Mouse (Mus musculus) kidney, postnatal 36 days (tissue): ENCODE measurements around the gene Ebpl.
A peak's percentile ranks its signal among the peaks of the same experiment; 100 is the strongest.

Experiments
- DNase-seq, 2 experiments: peaks; one replicate each; pipeline ENCODE4 v3.0.0; 2021 to 2022; ENCODE audit warnings: mixed read lengths in 2 of 2

The Ebpl gene

DNA sequence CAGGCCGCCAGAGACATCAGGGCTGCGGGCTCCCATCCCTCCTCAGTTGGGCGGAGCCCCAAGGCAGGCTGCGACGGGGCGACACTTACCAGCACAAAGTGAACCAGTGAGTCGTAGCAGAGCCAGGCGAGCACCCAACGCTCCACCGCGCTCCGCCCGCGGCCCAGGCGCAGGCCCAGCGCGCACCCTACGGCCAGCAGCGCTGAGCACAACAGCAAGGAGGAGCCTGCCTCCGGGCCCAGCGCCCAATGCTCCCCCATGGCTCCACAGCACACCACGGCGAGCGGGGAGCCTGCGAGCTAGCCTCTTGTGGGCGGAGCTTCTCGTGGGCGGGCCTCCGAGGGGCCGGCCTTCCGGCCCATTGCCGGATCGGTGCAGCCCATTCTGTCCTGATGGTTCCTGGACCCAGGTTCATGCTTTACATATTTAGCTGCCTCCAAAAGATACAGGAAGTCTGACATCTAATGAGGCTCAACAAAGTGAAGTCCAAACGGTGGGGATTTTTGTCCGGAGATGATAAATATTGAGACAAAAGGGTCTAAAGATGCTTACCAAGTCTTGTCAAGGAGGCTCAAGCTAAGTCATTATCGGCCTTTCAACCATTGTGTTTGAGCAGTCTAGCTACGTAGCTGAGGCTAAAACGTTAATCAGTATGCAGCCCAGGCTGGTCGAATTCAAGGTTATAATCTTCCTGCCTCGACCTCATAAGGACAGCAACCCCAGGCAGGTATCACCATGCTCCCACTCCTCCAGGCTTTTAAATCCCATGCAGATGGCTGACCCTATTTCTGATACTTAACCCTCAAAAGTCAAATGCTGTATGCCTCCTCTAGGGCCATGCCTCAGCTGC lies at the start of gene Ebpl:
Gene Ebpl, minus strand, starts transcription at position 309 of the 850 bp plus-strand sequence.
- peak; percentile 94 to 97 for DNase-seq

DNA sequence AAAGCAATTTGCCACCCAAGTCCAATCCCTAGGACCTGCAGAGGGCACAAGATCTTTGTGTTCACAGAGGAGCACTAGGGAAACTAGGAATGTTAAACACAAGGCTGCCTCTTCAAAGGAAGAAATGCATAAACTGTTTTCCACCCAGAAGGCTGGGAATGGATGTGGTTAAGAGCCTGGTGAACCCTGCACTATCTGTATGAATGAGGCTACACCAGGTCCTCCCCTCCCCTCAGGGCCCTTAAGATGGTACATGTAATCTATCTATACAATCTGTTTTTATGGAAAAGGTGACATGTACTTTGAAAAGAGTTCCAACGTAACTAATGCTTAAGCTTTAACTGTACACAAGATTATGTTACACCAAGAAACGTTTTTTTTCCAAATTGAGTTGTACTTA lies 49.8 kb upstream of the Ebpl start:
- DNase-seq: no peak

DNA sequence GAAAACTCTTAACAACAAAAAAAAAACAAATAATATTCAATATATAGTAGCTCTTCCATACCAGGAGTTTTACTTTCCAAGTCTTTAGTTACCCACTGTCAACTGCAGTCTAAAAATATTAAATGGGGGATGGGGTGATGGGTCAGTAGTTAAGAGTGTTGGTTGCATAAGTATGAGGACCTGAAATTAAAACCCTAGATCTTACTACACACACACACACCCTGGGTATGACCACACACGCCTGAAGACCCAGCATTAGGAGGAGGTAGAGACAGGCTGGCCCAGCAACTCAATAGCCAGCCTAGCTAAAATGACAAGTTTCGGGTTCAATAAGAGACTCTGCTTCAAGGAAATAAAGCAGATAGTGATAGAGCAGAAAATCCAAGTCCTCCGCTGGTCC lies 46.8 kb upstream of the Ebpl start:
- no peak for DNase-seq

GRCm38 (mm10) chr14:61405761-61406160 lies 45.5 kb upstream of the Ebpl start:
- no peak for DNase-seq

DNA sequence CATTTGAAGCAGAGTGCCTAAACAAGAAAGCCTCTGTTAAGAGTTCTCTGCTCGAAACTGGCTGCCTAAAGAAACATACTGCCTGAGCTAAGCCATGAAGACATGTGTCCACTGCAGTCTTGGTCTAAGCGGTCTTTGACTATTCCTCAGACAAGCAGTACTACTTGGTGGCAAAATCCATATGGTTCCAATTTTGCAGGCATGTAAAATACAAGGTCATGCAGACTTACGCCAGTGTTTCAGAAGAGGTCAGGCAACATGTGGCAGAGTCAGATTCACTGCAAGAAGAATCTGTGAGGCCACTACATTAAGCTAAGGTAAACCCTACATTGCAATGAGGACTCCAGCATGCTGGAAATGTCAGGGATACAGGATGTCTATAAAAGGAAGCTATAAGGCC lies 44.7 kb upstream of the Ebpl start:
- no peak for DNase-seq

- no peak for DNase-seq
Measured at GRCm38 (mm10) chr14:61394745-61395144, 34.5 kb upstream of the Ebpl start.

DNA sequence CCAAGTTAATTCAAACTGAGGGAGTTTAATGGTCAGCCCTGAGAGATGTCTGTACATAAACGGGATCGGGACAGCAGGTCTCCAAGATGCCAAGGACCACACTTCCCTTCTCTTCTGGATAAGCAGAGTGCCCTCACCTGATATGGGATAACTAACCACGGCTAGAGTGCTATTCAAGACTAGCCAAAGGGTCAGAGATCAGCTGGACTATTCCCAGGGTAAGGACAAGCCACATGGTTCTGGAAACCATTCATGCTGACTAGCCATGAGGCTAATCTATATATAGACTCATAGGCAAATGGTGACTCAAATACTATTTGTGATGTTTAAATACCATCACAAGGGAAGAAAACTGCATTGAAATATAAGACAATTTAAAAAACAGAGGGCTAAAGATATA lies 30.3 kb upstream of the Ebpl start:
- DNase-seq: no peak

GRCm38 (mm10) chr14:61367290-61367689 lies 7.1 kb upstream of the Ebpl start:
- DNase-seq: no peak

DNA sequence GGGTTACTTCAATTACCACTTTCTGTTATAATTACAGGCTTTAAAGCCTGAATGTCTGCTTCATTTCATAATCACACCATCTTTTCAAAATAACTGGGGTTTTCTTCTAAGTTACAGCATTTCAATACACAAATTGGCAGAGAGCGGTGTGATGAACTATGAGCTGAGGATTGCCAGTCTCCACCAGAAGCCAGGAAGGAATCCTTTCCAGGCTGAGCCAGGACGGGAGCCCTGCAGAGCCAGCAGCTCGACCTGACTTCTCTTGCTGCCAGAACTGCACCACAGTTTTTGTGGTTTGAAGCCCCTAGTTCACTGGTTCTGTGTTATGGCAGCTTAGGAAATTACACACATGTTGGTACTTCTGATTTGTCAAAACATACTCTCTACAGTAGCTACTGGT lies 4.4 kb upstream of the Ebpl start:
- DNase-seq: no peak

GRCm38 (mm10) chr14:61363734-61364133 lies 3.5 kb upstream of the Ebpl start:
- no peak for DNase-seq

DNA sequence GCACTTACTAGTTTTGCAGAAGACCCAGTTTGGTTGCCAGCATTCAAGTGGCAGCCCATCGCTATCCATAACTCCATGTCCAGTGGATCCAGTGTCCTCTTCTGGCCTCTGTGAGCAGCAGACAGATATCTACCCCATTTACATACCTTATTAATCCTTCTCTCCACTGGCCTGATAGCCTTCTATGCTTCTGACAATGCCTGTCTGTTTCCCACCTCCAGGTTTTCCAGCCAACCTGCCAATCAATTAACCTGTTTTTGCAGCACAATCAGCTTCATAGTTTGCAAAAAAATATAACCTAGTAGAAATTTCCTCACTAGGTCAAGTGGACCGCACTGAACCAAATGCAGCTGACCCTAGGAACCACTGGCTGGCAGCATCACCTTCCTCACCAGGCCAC lies 2.0 kb upstream of the Ebpl start:
- no peak for DNase-seq

DNA sequence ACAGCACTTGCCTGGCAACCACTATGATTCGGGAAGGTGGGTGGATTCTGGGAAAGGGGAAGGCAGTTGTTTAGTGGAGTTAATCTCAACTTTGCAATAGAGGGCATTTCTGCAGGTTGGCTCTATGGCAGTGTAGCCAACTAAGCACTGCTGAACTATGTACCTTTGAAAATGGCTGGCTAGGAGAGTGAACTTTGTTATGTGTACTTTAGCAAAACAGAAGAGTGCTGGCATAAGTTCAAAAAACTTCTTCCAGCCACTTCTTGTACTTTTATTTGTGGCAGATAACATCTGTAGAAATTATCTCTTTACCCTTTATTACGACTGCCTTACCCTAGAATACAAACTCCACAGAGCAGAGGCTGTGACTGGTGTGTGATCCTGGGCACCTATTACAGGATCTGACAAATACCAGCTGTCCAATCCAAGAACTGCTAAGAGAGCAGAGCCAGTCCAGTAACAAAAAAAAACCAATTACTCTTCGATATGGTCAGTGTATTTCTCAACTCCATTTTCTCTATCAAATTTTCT lies 807 bp upstream of the Ebpl start:
- DNase-seq: peak; percentile 20 to 32

DNA sequence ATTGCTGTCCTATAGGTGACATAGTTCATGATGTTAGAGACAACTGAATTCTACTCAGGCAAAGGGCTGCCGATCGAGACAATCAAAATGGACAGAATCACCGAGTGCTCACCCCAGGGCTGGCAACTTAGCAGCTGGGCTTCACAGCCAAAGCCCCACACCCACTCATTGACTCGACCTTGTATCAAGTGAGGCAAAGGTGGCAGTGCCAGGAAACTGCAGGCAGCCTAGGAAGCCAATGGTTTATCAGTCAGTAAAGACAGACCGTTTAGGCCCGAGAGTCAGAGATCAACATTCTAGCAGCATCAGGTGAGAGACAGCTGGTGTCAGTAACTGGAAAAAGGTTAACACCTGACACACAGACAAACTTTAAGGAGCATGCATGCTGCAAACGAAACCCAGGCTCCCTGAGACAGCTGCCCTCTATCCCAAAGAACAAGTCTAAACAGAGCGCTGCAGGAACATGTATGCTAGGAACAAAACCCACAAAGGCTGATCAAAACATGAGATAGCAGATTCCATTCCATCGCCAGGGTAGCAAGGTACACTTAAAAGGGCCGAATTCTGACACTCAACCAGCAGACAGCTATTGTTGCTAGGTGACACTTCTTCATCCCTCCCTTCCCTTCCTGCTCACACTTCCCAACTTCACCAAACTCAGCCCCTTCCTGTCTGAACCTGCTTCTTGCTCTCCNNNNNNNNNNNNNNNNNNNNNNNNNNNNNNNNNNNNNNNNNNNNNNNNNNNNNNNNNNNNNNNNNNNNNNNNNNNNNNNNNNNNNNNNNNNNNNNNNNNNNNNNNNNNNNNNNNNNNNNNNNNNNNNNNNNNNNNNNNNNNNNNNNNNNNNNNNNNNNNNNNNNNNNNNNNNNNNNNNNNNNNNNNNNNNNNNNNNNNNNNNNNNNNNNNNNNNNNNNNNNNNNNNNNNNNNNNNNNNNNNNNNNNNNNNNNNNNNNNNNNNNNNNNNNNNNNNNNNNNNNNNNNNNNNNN lies 5.7 kb downstream of the Ebpl start:
- no peak for DNase-seq

GRCm38 (mm10) chr14:61350808-61351207 lies 9.4 kb downstream of the Ebpl start:
- no peak for DNase-seq

- no peak for DNase-seq
Measured at GRCm38 (mm10) chr14:61349876-61350275, 10.4 kb downstream of the Ebpl start.

DNA sequence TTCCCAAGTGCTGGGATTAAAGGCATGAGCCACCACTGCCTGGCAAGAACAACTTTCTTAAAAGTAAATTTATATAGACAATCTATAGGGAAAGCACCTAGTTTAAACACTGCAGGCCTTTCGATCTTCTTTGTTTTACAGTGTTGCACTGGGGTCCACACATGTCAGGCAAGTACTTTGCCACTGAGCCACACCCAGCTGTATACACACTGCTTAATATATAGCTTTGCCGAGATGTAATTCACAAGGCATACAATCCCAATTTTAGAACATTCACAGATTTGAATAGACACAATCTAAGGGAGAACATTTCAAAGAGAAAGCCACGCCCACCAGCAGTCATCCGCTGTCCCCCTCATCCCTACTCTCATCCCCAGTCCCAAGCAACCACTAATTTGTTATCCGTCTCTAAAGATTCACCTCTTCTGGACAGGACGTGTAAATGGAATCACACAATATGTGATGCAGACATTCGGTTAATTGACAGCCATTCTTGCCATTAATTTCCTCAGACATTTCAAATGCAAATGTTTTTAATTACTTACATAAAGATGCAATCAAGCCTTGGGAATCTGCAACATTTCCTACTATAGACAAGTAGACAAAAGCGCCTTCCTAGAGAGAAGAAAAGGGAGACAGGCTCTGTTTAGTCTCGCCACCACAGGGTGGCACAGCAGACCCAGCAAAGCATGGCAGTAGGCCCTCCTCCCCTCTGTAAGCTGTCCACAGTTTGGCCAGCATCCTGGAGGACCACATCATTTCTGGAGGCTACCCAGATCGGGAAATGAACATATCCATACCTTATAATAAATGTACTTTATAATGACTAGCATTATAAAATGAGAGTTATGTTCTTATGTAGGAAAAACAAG lies 13.2 kb downstream of the Ebpl start:
- peak in 1 of 2 experiments; percentile 34 for DNase-seq

DNA sequence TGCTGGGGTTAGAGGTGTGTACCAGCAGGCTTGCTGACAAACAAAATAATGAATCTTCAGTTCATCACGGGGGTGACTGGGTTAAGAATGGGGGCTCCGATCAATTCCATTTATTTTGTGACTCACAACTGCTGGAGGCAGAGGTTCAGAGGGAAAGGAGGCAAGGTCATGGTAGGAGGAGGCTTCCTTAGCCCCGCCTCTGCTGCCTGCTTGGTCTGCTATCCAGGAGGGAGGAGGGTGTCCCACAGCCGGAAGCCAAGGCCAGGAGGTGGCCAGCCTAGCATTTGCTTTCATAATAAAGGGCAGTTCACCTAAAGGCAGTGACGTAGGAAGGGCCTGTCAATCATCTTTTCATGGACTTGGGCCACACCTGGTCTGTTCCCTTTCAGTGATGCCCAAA lies 15.6 kb downstream of the Ebpl start:
- no peak for DNase-seq

GRCm38 (mm10) chr14:61339381-61339780 lies 20.9 kb downstream of the Ebpl start:
- no peak for DNase-seq

GRCm38 (mm10) chr14:61330996-61331561 lies 29.2 kb downstream of the Ebpl start:
- peak; percentile 72 to 93 for DNase-seq

DNA sequence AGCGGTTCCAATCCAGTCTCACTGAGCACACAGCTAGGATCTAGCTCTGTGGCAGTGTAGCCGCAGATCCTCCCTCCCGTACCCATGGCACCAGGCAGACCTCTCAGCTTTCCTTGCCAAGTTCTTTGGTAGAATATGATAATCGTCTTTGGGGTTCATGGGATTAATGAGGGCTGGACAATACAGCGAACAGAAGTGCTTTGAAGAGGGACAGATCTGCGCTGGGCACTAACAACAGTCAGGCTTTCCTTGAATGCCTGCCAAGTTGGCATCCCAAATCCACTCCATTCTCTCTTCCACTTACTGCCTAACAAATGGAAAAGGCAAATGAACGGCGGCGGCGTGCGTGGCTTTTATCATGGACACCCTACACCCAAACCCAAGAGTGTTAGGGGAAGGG lies 29.6 kb downstream of the Ebpl start:
- no peak for DNase-seq

DNA sequence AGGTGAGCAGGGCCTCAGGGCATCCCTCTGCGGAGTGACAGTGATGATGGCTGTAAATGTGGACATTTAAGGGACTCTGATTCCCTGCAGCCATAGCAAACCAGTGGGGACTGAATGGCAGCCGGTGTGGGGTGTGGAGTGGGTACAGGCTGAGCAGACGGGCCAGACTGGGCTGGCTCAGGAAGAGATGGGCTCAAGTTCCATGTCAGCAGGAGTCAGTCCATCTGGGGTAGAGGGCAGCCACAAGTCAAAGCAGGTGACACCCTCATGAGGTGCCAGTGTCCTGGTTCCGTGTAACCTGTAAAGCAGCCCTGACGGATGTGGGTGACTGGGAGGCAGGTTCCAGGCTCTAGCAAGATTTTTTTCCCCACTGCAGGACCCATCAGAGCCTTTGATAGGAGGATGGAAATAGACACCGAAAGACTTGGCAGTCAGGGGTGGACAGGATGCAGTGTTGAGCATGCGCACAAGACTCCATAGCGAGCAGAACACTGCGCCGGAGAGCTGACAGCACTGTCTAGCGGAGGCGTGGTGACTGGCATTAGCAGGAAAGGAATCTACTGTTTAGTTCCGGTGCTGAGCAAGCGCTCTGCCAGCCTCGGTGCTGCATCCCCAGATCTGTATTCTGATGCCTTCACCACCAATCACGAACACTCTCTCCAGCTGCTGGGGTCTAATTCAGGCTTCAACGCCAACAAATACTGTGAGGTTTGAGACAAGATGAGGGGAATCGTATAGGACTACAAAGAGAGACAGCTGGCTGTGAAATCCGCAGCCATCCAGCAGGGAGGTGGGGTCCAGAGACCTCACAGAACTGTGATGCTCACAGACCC lies 32.4 kb downstream of the Ebpl start:
- DNase-seq: peak; percentile 58 to 68
